Mouse (Mus musculus): ENCODE data around the gene Cpsf6. TPM values are rescaled to one million over a fixed set of nuclear protein-coding genes. Genes with fewer than 3 reads are reported as not detected.

Gene Cpsf6
- polyA plus RNA-seq, 1 experiment from 2014 or later: 144 TPM

DNA sequence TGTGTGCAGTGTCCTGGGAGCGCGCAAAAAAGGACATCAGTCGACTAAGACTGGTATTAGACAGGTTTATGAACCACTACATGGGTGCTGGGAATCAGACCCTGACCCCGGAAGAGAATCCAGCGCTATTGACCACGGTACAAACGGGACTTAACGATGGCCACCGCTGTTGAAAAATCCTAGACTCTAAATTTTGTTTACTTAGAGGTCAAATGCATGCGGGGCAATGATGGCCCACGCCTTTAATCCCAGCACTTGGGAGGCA is 1.6 kb downstream of the Cpsf6 start:
- Histone ChIP-seq H3K27ac (replicated peaks) (no peak overlapping the region), H3K27me3 (no peaks in the 10 kb centered on the region), H3K9ac (no peak overlapping the region), H3K36me3 (no peaks in the 10 kb centered on the region), H3K4me2 (no peak overlapping the region), H3K9me3 (no peaks in the 10 kb centered on the region), H3K4me1 (replicated peaks) (peaks cover 24% of the 10 kb centered on the region), H3K4me3 (no peak overlapping the region)
- 94% methylated on average over 11 of the region's 11 CpGs for WGBS
- ATAC-seq (ENCODE audit: low read depth): no peak

DNA sequence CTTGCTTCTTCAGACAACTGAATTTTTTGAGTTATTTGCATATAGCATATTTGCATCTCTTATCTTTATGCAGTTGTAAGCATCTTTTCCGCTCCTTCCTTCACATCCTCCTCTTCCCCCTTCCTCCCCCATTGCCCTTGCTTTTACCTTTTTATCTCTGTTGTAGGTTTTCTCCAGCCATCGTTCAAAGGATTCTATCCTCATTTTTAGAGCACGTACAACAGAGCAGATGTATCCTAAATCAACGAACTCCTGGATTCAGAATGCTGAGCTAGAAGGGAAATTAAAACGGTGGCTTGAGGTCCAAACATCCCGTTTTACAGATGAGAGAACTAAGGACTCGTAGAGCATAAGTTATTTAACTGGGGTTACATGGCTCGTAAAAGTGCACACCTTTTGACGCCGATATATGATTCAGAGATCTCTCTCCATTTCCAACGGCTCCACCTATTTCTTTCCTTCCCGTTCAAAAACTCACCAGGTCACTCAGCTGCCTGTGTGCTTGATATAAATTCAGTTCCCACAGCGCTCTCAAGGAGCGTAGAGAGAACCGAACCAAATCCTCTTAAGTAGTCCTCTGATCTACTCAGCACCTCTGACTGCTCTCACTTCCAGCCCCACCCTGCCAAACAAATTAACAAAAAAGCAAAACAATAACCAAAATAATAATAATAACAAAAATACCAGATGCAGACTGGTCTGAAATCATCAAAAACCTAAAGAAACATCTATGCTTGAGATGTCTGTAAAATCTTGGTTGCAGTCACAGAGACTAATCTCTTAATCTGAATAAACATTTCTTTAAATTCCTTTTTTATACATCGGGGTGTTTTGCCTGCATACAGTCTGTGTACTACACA is 2.2 kb downstream of the Cpsf6 start:
- peaks cover 24% of the 10 kb centered on the region for H3K4me1 ChIP-seq (replicated peaks)
- H3K9ac ChIP-seq: peak overlapping the region; percentile 100
- no peak for ATAC-seq (ENCODE audit: low read depth)
- 21% methylated on average over 16 of the region's 16 CpGs for WGBS
- H3K27ac ChIP-seq (replicated peaks): peak overlapping the region; percentile 97
- peak overlapping the region; percentile 97 for H3K4me3 ChIP-seq
- H3K27me3 ChIP-seq: no peaks in the 10 kb centered on the region
- peak overlapping the region; percentile 67 for H3K4me2 ChIP-seq
- no peaks in the 10 kb centered on the region for H3K9me3 ChIP-seq
- no peaks in the 10 kb centered on the region for H3K36me3 ChIP-seq

DNA sequence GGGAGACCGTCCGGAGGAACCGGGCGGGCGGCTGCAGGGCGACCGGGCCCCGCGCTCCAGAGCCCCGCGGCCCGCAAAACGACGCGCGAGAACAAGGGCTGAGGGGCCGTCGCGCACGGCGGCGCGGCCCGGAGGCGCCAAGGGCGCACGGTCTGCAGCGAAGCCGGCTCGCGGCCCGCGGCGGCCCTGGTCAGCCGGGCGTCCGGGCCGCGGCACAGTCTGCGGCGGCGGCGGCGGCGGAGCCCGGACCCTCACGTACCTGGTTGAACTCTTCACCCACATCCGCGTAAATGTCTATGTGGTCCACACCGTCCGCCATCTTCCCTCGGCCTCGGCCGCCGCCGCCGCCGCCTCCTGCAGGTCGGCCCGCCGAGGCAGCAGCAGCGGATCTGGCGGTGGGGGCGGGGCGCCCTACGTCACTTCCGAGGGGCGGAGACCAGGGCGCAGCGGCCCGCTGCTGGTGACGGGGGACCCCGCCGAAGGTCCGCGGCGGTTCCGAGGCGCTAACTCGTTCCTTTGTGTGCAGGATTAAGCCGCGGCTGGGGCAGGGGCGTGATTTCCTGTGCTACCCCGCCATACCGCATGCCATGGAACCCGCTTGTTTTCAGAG is 3.1 kb downstream of the Cpsf6 start:
- Histone ChIP-seq H3K9me3 (no peaks in the 10 kb centered on the region), H3K27ac (replicated peaks) (peak overlapping the region; percentile 97), H3K4me2 (peak overlapping the region; percentile 71), H3K36me3 (no peaks in the 10 kb centered on the region), H3K4me3 (peak overlapping the region; percentile 97), H3K4me1 (replicated peaks) (peaks cover 24% of the 10 kb centered on the region), H3K27me3 (no peaks in the 10 kb centered on the region), H3K9ac (peak overlapping the region; percentile 100)
- peak; percentile 98 for ATAC-seq (ENCODE audit: low read depth)
- WGBS: under 1% methylated on average over 55 of the region's 86 CpGs

DNA sequence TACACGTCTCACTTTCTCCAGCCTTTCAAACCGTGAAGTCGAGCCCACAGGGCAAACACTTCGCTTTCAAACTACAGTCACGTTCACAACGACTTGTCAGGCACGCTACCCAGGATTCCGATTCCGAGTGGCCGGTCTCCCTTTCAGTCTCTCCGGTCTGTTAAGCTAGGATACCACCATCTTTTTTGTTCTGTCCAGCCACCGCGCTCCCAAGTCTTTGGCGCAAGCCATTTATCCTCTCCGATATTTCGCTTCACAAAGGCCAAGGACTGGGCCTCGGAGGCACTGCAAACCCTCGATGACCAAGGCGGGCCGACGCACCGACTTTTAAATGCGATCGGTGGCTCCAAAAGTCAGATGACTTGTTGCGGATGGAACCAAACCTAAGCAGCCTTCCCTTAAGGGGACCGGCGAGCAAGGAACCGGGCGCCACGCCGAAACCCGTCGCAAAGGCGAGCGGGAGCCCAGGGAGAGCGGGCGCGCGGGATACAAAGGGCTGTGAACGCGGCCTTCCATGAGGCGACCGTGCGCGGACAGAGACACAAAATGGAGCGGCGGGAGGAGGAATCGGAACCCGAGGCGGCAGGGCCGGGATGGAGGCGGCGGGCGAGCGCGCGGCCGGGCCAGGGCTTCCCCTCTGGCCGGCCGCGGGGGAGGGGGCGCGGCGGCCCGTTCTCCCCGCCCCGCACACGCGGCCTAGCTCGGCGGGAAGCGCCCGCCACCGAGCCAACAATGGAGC is 3.8 kb downstream of the Cpsf6 start:
- no peaks in the 10 kb centered on the region for H3K9me3 ChIP-seq
- H3K4me3 ChIP-seq: peak overlapping the region; percentile 97
- peak overlapping the region; percentile 97 for H3K27ac ChIP-seq (replicated peaks)
- H3K27me3 ChIP-seq: no peaks in the 10 kb centered on the region
- H3K4me2 ChIP-seq: peak overlapping the region; percentile 71
- peak; percentile 67 for ATAC-seq (ENCODE audit: low read depth)
- H3K9ac ChIP-seq: peak overlapping the region; percentile 100
- WGBS: under 1% methylated on average over 68 of the region's 74 CpGs
- H3K36me3 ChIP-seq: no peaks in the 10 kb centered on the region
- peaks cover 24% of the 10 kb centered on the region for H3K4me1 ChIP-seq (replicated peaks)

DNA sequence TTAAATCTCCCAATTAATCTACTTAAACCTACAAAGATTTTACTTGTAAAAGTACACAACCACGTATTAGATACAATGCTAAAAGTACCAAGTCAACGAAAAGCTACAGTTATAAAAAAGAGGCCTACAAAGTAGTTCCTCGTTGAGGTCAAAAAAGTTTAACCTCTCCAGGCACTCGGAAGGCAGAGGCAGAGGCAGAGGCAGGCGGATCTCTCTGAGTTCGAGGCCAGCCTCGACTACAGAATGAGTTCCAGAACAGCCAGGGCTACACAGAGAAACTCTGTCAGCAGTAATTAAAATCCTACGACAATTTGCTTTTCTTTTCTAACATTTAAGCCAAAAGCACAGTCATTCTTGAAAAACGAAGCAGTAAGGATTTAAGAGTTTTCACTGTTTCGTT is 4.7 kb downstream of the Cpsf6 start:
- Histone ChIP-seq H3K9ac (peak overlapping the region; percentile 100), H3K4me1 (replicated peaks) (peaks cover 26% of the 10 kb centered on the region), H3K36me3 (no peaks in the 10 kb centered on the region), H3K9me3 (no peaks in the 10 kb centered on the region), H3K4me3 (peak overlapping the region; percentile 97), H3K27me3 (no peaks in the 10 kb centered on the region), H3K4me2 (peak overlapping the region; percentile 71), H3K27ac (replicated peaks) (peak overlapping the region; percentile 97)
- ATAC-seq (ENCODE audit: low read depth): no peak
- 23% methylated on average over 10 of the region's 10 CpGs for WGBS

DNA sequence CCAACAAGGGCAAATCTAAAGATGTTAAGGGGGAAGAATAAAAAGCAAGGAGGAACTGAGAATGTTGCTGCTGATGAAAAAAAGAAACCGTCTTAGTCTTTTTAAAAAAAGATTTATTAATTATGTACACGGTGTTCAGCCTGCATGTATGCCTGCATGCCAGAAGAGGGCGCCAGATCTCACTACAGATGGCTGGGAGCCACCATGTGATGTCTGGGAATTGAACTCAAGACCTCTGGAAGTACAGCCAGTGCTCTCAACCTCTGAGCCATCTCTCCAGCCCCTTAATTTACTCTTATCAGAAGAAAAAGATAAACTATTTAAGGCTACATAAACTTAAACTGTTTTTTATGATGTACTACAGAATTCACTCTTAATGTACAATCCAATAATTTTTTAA is 16.7 kb downstream of the Cpsf6 start:
- Histone ChIP-seq H3K27ac (replicated peaks) (no peak overlapping the region), H3K9me3 (no peaks in the 10 kb centered on the region), H3K4me1 (replicated peaks) (no peaks in the 10 kb centered on the region), H3K4me3 (no peak overlapping the region), H3K36me3 (peaks cover 73% of the 10 kb centered on the region), H3K4me2 (no peak overlapping the region), H3K27me3 (no peaks in the 10 kb centered on the region), H3K9ac (no peak overlapping the region)
- ATAC-seq (ENCODE audit: low read depth): peak; percentile 56; the same call in 1 of the 2 replicates
- 34% methylated on average over 3 of the region's 3 CpGs for WGBS

DNA sequence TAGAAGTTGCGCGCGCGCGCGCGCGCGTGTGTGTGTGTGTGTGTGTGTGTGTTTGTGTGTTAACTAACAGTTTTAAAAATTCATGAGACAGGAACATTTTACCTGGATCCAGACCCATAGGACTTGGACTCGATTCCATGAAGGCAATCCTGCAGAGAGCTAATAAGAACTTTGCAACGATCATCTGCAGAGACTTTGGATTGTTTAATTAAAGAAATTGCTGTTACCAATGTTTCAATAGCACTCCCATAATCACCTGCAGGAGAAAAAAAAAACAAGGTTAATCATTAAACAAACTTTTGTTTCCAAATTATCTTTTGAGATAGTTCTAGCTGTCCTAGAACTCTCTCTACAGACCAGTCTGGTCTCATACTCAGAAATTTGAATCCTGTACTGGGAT is 20.9 kb downstream of the Cpsf6 start:
- H3K4me3 ChIP-seq: no peak overlapping the region
- no peaks in the 10 kb centered on the region for H3K4me1 ChIP-seq (replicated peaks)
- no peak overlapping the region for H3K4me2 ChIP-seq
- 88% methylated on average over 11 of the region's 11 CpGs for WGBS
- no peak overlapping the region for H3K9ac ChIP-seq
- H3K9me3 ChIP-seq: no peaks in the 10 kb centered on the region
- no peak overlapping the region for H3K27ac ChIP-seq (replicated peaks)
- ATAC-seq (ENCODE audit: low read depth): no peak
- no peaks in the 10 kb centered on the region for H3K27me3 ChIP-seq
- peaks cover 72% of the 10 kb centered on the region for H3K36me3 ChIP-seq

DNA sequence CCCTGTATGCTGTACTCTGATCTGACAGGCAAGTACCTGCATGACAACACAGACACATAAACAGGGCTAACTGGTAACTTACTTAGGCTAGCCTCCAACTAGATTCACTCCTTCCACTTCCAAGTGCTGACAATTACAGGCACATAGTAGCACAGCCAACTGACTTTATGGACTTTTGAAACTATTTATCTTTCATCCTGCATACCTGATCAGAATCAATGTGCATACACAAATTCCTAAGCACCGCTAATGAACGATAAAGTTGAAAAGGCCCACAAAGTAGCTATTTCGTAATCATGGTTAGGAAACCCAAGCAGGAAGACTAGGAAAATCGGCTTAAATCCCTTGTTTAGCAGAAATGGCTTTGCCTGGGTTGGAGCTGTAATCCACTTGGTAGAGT is 36.8 kb downstream of the Cpsf6 start:
- Histone ChIP-seq H3K36me3 (0 out of 2 replicates have a peak, but pooled peaks cover 3% of the 10 kb centered on the region), H3K27me3 (no peaks in the 10 kb centered on the region), H3K4me3 (no peak overlapping the region), H3K9ac (no peak overlapping the region), H3K9me3 (no peaks in the 10 kb centered on the region), H3K27ac (replicated peaks) (no peak overlapping the region), H3K4me2 (no peak overlapping the region), H3K4me1 (replicated peaks) (no peaks in the 10 kb centered on the region)
- WGBS: 93% methylated on average over 4 of the region's 4 CpGs
- no peak for ATAC-seq (ENCODE audit: low read depth)

DNA sequence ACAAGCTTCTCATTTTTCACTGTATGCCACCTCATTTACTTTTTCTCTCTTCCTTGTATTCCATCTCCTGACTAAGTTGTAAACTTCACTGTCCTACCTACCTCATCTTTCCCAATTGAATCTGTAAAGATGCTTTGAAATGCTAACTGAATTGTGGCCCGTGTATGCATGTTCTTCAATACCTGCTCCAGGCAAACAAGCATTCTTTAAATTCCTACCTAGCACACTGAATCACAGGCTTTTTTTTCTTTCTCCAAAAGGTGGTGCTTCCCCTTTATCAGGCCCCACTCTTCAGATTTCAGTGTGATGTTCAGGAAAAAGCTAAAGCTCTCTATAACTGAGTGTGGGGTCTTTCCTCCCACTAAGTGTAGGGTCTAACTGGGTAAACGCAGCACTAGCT is 37.4 kb downstream of the Cpsf6 start:
- Histone ChIP-seq H3K4me1 (replicated peaks) (no peaks in the 10 kb centered on the region), H3K9me3 (no peaks in the 10 kb centered on the region), H3K36me3 (0 out of 2 replicates have a peak, but pooled peaks cover 3% of the 10 kb centered on the region), H3K9ac (no peak overlapping the region), H3K4me2 (no peak overlapping the region), H3K4me3 (no peak overlapping the region), H3K27ac (replicated peaks) (no peak overlapping the region), H3K27me3 (no peaks in the 10 kb centered on the region)
- ATAC-seq (ENCODE audit: low read depth): no peak
- 78% methylated on average over 2 of the region's 2 CpGs for WGBS

DNA sequence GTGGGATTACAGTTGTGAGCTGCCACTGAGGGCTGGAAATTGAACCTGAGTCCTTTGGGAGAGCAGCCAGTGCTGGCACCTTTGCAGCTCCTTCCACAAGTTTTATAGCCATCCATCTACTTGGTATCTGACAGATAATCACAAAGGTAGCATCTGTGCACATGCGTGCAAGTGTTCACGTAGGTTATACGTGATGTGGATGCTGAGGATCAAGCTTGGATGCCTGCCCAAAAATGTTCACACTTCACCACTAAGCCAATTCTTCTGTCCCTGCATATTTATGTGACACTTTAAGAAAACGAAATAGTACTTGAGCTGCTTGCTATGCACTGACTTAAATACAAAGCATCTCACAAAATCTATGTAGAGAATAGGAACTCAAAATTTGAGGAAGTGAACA is 38.8 kb downstream of the Cpsf6 start:
- H3K36me3 ChIP-seq: no peaks in the 10 kb centered on the region
- 81% methylated on average over 4 of the region's 4 CpGs for WGBS
- no peaks in the 10 kb centered on the region for H3K27me3 ChIP-seq
- H3K4me3 ChIP-seq: no peak overlapping the region
- ATAC-seq (ENCODE audit: low read depth): no peak
- H3K4me2 ChIP-seq: no peak overlapping the region
- H3K9ac ChIP-seq: no peak overlapping the region
- H3K4me1 ChIP-seq (replicated peaks): no peaks in the 10 kb centered on the region
- H3K9me3 ChIP-seq: no peaks in the 10 kb centered on the region
- H3K27ac ChIP-seq (replicated peaks): no peak overlapping the region

DNA sequence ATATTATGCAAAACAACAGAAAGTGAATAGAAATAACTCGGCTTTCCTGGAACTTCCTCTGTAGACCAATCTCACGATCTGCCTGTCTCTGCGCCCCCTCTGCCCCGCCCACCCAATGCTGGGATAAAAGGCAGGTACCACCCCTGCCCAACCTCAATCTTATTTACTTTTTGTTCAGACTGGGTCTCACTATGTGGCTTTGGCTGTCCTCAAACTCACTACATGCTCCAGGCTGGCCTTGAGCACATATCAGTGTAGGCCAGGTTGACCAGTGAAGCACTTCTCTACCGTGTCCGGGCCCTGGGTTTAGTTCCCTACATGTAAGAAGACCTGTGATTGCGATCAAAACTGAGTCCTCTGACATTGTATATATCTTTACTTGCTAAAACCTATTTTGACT is 40.6 kb downstream of the Cpsf6 start:
- no peak for ATAC-seq (ENCODE audit: low read depth)
- H3K4me1 ChIP-seq (replicated peaks): peaks cover 8% of the 10 kb centered on the region; the same call in 1 of the 2 replicates
- H3K4me2 ChIP-seq: no peak overlapping the region
- no peak overlapping the region for H3K9ac ChIP-seq
- 83% methylated on average over 7 of the region's 7 CpGs for WGBS
- H3K9me3 ChIP-seq: no peaks in the 10 kb centered on the region
- H3K4me3 ChIP-seq: no peak overlapping the region
- no peak overlapping the region for H3K27ac ChIP-seq (replicated peaks)
- H3K27me3 ChIP-seq: no peaks in the 10 kb centered on the region
- no peaks in the 10 kb centered on the region for H3K36me3 ChIP-seq

DNA sequence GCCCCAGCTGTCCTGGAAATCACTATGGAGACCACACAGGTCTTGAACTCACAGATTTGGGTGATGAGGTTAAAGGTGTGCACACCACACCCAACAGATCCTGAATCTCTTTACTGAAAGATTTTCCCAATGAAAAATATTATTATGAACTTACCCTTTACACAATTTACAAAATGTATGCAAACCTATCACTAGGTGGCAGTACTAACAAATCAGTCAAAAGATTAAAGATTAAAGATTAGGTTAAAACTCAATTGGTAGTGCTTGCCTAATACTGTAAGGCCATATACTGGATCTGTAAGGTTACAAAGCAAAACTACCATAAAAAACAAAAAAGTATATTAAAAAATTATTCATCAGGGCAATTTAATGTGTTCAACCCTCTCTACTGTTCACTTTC is 41.9 kb downstream of the Cpsf6 start:
- H3K4me2 ChIP-seq: no peak overlapping the region
- ATAC-seq (ENCODE audit: low read depth): no peak
- H3K36me3 ChIP-seq: no peaks in the 10 kb centered on the region
- H3K4me1 ChIP-seq (replicated peaks): peaks cover 9% of the 10 kb centered on the region; the same call in 1 of the 2 replicates
- H3K9me3 ChIP-seq: no peaks in the 10 kb centered on the region
- H3K4me3 ChIP-seq: no peak overlapping the region
- no peak overlapping the region for H3K27ac ChIP-seq (replicated peaks)
- no peak overlapping the region for H3K9ac ChIP-seq
- no peaks in the 10 kb centered on the region for H3K27me3 ChIP-seq
